Mouse (Mus musculus) ES-E14 (cell line): ENCODE results near the gene Pdx1. TPM values are rescaled to one million over a fixed set of nuclear protein-coding genes. Genes with fewer than 3 reads are reported as not detected.

Experiments used
- DNase-seq: peaks from one replicate; pipeline ENCODE4 v3.0.0-alpha.2; 2013; ENCODE audit warnings: low read depth, low spot score
- H3K27ac ChIP-seq: 2 replicates; pipeline ENCODE4 v1.5.1; 2012; ENCODE audit warnings: low read depth, mild to moderate bottlenecking, low read length, moderate library complexity, mixed read lengths; ENCODE audit not compliant: poor library complexity, insufficient read depth, severe bottlenecking
- H3K36me3 ChIP-seq: 2 replicates; pipeline ENCODE4 v1.6.1; 2012; ENCODE audit warnings: mild to moderate bottlenecking, low read length, moderate library complexity, mixed read lengths; ENCODE audit not compliant: control insufficient read depth, poor library complexity, insufficient read depth, severe bottlenecking
- H3K4me1 ChIP-seq, 2 experiments: fragments of 150-350 bp in 1 of 2; sonication (generic) in 1 of 2; 2 replicates each; pipeline ENCODE4 v1.6.1; 2012; ENCODE audit warnings: low read length in 2 of 2, mild to moderate bottlenecking in 1 of 2, mixed read lengths in 1 of 2; ENCODE audit not compliant: control insufficient read depth in 2 of 2, insufficient read depth in 2 of 2, poor library complexity in 1 of 2
- H3K4me3 ChIP-seq, 2 experiments: fragments of 150-350 bp in 1 of 2; sonication (generic) in 1 of 2; 2 replicates each; pipeline ENCODE4 v1.5.1; 2012; ENCODE audit warnings: low read length in 2 of 2, low read depth in 1 of 2, mild to moderate bottlenecking in 1 of 2, mixed read lengths in 1 of 2; ENCODE audit not compliant: insufficient read depth in 1 of 2, poor library complexity in 1 of 2, severe bottlenecking in 1 of 2
- H3K9ac ChIP-seq: 2 replicates; pipeline ENCODE4 v1.6.1; 2012; ENCODE audit warnings: low read depth, mild to moderate bottlenecking, low read length, mixed read lengths; ENCODE audit not compliant: poor library complexity, insufficient read depth, severe bottlenecking
- H3K9me3 ChIP-seq: fragments of 150-350 bp; sonication (generic); 2 replicates; pipeline ENCODE4 v1.6.1; 2012; ENCODE audit warnings: low read depth, mild to moderate bottlenecking, low read length; ENCODE audit not compliant: control insufficient read depth, insufficient read depth
- CHD2 ChIP-seq: IDR thresholded peaks from 2 replicates; pipeline ENCODE4 v1.6.1; 2014; ENCODE audit warnings: mild to moderate bottlenecking, low read depth, low read length, inconsistent platforms
- HCFC1 ChIP-seq: IDR thresholded peaks from 2 replicates; pipeline ENCODE4 v1.6.1; 2012; ENCODE audit warnings: low read length, inconsistent platforms, borderline replicate concordance; ENCODE audit not compliant: insufficient read depth
- MAFK ChIP-seq: IDR thresholded peaks from 2 replicates; pipeline ENCODE4 v1.6.1; 2014; ENCODE audit warnings: mild to moderate bottlenecking, low read depth, low read length, inconsistent platforms; ENCODE audit not compliant: insufficient read depth
- ZC3H11A ChIP-seq: IDR thresholded peaks from 2 replicates; pipeline ENCODE4 v1.6.1; 2012; ENCODE audit warnings: low read depth, mild to moderate bottlenecking, inconsistent platforms, low read length, borderline replicate concordance
- ZNF384 ChIP-seq: IDR thresholded peaks from 2 replicates; pipeline ENCODE4 v1.6.1; 2012; ENCODE audit warnings: low read depth, low read length, inconsistent platforms
- in situ Hi-C, 2 experiments: fragments of 600-800 bp; cut with MboI; formaldehyde crosslinking; loops; one replicate each; pipeline ENCODE4 v1.15.1; 2025; ENCODE audit warnings: low sequenced_read_pairs in 2 of 2, inconsistent platforms in 1 of 2; ENCODE audit not compliant: unreplicated experiment in 2 of 2
- total RNA-seq: library from RNA; depleted of rRNA; stranded (reverse); fragments of 300-350 nt; gene quantifications from 2 replicates; pipeline ENCODE4 v1.2.3, GENCODE M21; 2012

Pdx1 gene
- total RNA-seq, 1 experiment: 0.09 TPM

DNA sequence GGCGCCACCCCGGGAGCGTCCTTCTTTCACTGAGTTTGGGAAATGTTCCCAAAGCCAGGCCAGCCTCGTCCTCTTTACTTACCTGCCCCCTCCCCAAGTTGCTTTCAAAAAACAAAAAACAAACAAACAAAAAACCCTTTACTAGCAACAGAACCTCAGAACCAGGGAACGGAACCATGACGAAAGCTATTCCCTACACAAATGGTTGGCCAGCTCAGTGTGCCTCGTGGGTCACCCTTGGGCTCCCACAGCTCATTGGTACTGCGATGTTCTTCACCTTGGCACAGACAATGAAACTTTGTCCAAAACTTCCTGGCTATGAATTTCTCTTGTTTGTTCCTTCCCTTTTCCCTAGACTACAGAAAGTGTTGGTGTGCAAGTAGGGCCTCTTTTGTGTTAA lies 32.4 kb downstream of the Pdx1 start:
- H3K4me1 ChIP-seq: peaks cover 0 to 14% of the 10 kb centered on the region in 2 experiments; a peak in 2 of 4 replicates
- TF ChIP-seq CHD2: no peak
- TF ChIP-seq HCFC1: no peak
- no peak for TF ChIP-seq ZC3H11A
- no peak for TF ChIP-seq MAFK
- TF ChIP-seq ZNF384: no peak

DNA sequence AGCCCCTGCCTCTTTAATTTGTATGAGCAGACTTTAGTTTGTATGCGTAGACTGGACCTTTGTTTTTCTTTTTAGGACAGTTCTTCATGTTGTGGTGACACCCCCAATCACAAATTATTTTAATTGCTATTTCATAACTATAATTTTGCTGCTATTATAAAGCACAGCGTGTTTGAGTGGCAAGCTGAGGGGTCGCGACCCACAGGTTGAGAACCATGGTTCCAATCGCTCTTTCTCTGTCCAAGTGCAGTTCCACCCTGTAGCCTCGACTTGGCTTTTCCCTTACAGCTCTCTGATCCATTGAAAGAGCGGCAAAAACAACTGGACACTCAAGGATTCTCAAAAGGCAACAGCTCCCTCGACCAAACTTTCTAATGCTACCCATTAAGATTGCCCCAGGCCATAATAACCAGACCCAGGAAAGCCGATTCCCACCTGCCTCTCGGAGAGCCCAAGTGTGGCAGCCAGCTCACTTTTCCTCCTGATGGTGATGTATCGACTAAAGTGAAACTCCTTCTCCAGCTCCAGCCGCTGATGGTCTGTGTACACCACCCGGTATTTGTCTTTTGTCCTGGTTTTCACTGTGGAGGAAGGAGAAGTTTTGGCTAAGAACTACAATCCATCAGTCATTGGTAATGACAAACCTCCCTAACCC lies 33.1 kb downstream of the Pdx1 start:
- no peak overlapping the region for H3K27ac ChIP-seq
- no peak for TF ChIP-seq ZNF384
- TF ChIP-seq CHD2: peak; percentile 94
- no peaks in the 10 kb centered on the region for H3K9me3 ChIP-seq
- peaks cover 0 to 14% of the 10 kb centered on the region in 2 experiments; a peak in 2 of 4 replicates for H3K4me1 ChIP-seq
- H3K9ac ChIP-seq: no peak overlapping the region
- H3K4me3 ChIP-seq: no peak overlapping the region
- in situ Hi-C loops: loop anchor here in 1 of 2 experiments (10.0 kb wide), 1 partner anchor 108 kb away; no protein-coding TSS in a partner anchor
- no peaks in the 10 kb centered on the region for H3K36me3 ChIP-seq
- no peak for DNase-seq

More for the DNA sequence above, 32.4 kb downstream of the Pdx1 start:
- no peak for DNase-seq
- Histone ChIP-seq H3K9ac (no peak overlapping the region), H3K9me3 (no peaks in the 10 kb centered on the region), H3K27ac (no peak overlapping the region), H3K4me3 (no peak overlapping the region), H3K36me3 (no peaks in the 10 kb centered on the region)
- in situ Hi-C loops: loop anchor here in 1 of 2 experiments (10.0 kb wide), 1 partner anchor 107 kb away; no protein-coding TSS in a partner anchor

GRCm38 (mm10) chr5:147304276-147305155 lies 34.8 kb downstream of the Pdx1 start:
- Histone ChIP-seq H3K27ac (no peak overlapping the region), H3K4me1 (peaks cover 0 to 14% of the 10 kb centered on the region in 2 experiments; a peak in 2 of 4 replicates), H3K9ac (no peak overlapping the region), H3K4me3 (peak overlapping the region; percentile 6 to 33; a peak in 3 of 4 replicates), H3K36me3 (no peaks in the 10 kb centered on the region), H3K9me3 (no peaks in the 10 kb centered on the region)
- in situ Hi-C loops: loop anchor here in 1 of 2 experiments (5.0 to 10.0 kb wide), 2 partner anchors 32 to 110 kb away; no protein-coding TSS in a partner anchor
- TF ChIP-seq CHD2: 0 out of 2 replicates have a peak, but pooled peaks have one; percentile 25
- TF ChIP-seq HCFC1: no peak
- peak; percentile 68 for DNase-seq

GRCm38 (mm10) chr5:147305166-147305565 lies 35.4 kb downstream of the Pdx1 start:
- in situ Hi-C loops: loop anchor here in 1 of 2 experiments (5.0 to 10.0 kb wide), 2 partner anchors 33 to 110 kb away; no protein-coding TSS in a partner anchor
- H3K4me1 ChIP-seq: peaks cover 0 to 10% of the 10 kb centered on the region in 2 experiments; a peak in 2 of 4 replicates
- H3K4me3 ChIP-seq: peak overlapping the region in 1 of 2 experiments; percentile 33; a peak in 1 of 4 replicates
- no peak overlapping the region for H3K9ac ChIP-seq
- TF ChIP-seq ZNF384 (no peak), HCFC1 (no peak), MAFK (no peak), ZC3H11A (no peak), CHD2 (no peak)
- no peak for DNase-seq
- no peaks in the 10 kb centered on the region for H3K36me3 ChIP-seq
- H3K27ac ChIP-seq: no peak overlapping the region
- no peaks in the 10 kb centered on the region for H3K9me3 ChIP-seq
